Mouse (Mus musculus) embryonic facial prominence, embryonic 12.5 days (tissue): ENCODE data around the gene Dtx3. TPM values are rescaled to one million over a fixed set of nuclear protein-coding genes. Genes with fewer than 3 reads are reported as not detected.
"Not testable (repeated sequence)": the region's sequence is repeated elsewhere in the genome, so short reads cannot be mapped to it uniquely, and the experiment has no call there.

Experiments
- ATAC-seq: fragments of 200-750 bp; cut with Nextera tagmentation; 2 replicates; pipeline ENCODE4 v1.8.0; 2017; ENCODE audit not compliant: insufficient number of reproducible peaks, insufficient read depth, low FRiP score, low TSS enrichment
- H3K27ac ChIP-seq: fragments of 300-500 bp; sonication (generic); 2 replicates; pipeline ENCODE4 v1.5.1; 2016; ENCODE audit warnings: mild to moderate bottlenecking
- H3K27me3 ChIP-seq: fragments of 300-500 bp; sonication (generic); 2 replicates; pipeline ENCODE4 v1.6.1; 2016; ENCODE audit warnings: mild to moderate bottlenecking, moderate library complexity
- H3K36me3 ChIP-seq: fragments of 300-500 bp; sonication (generic); 2 replicates; pipeline ENCODE4 v1.6.1; 2016; ENCODE audit warnings: mild to moderate bottlenecking
- H3K4me1 ChIP-seq: fragments of 300-500 bp; sonication (generic); 2 replicates; pipeline ENCODE4 v1.6.1; 2016
- H3K4me2 ChIP-seq: fragments of 300-500 bp; sonication (generic); replicated peaks from 2 replicates; pipeline ENCODE4 v1.6.1; 2016; ENCODE audit warnings: mild to moderate bottlenecking, moderate library complexity
- H3K4me3 ChIP-seq: fragments of 300-500 bp; sonication (generic); 2 replicates; pipeline ENCODE4 v1.5.1; 2016; ENCODE audit warnings: mild to moderate bottlenecking
- H3K9ac ChIP-seq: fragments of 300-500 bp; sonication (generic); 2 replicates; pipeline ENCODE4 v1.6.1; 2016; ENCODE audit warnings: mild to moderate bottlenecking, moderate library complexity
- H3K9me3 ChIP-seq: fragments of 300-500 bp; sonication (generic); 2 replicates; pipeline ENCODE4 v1.6.1; 2016; ENCODE audit warnings: mild to moderate bottlenecking, moderate library complexity
- WGBS: fragments of 180-500 bp; shearing (Covaris S2); methylation state at CpG from one replicate; pipeline ENCODE4 v1.1.7; 2016; 5-methylcytosine and 5-hydroxymethylcytosine counted together
- polyA plus RNA-seq: library from polyadenylated mRNA; unstranded; fragments of >200 nt; fragmentation: Nextera tagmentation; extraction: Ambion mirVana; gene quantifications from 2 replicates; pipeline ENCODE4 v1.2.1, GENCODE M21; 2016

Dtx3 gene
- polyA plus RNA-seq, 1 experiment from 2014 or later = 172 TPM

DNA sequence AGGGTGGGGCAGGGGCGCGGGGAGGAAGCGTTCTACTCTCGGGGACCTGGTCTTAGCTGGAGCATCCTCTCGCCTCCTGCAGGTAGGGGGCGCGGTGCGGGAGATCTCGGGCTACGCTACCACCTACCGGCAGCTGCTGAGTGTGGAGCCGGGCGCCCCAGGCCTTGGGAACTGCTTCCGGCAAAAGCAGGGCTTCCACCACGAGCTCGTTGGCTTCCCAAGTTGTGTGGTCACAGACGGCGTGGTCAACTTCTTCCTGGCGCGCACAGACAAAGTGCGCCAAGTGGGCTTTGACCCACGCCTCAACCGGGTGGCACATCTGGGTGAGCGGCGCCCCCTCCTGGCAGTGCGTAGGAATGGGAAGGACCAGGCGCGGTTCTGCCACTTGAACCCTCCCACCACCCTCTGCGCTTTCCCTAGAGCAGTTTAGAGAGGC is 24.7 kb downstream of the Dtx3 start:
- Histone ChIP-seq H3K9ac (no peak overlapping the region), H3K27ac (no peak overlapping the region), H3K9me3 (no peaks in the 10 kb centered on the region)

GRCm38 (mm10) chr10:127170002-127170401 is 25.5 kb downstream of the Dtx3 start:
- H3K27me3 ChIP-seq = peaks cover 76% of the 10 kb centered on the region
- H3K9me3 ChIP-seq = no peaks in the 10 kb centered on the region
- peak overlapping the region; percentile 72 for H3K4me2 ChIP-seq
- H3K36me3 ChIP-seq = no peaks in the 10 kb centered on the region
- 1% methylated on average over 22 of the region's 22 CpGs for WGBS
- H3K27ac ChIP-seq = no peak overlapping the region
- no peak for ATAC-seq
- H3K9ac ChIP-seq = no peak overlapping the region
- H3K4me3 ChIP-seq = peak overlapping the region; percentile 38
- peaks cover 14% of the 10 kb centered on the region for H3K4me1 ChIP-seq

More for the DNA sequence above, 24.7 kb downstream of the Dtx3 start:
- Histone ChIP-seq H3K36me3 (no peaks in the 10 kb centered on the region), H3K4me1 (peaks cover 10% of the 10 kb centered on the region), H3K27me3 (peaks cover 68% of the 10 kb centered on the region), H3K4me3 (peak overlapping the region; percentile 38), H3K4me2 (peak overlapping the region; percentile 72)
- under 1% methylated on average over 26 of the region's 29 CpGs for WGBS
- peak; percentile 31 for ATAC-seq

DNA sequence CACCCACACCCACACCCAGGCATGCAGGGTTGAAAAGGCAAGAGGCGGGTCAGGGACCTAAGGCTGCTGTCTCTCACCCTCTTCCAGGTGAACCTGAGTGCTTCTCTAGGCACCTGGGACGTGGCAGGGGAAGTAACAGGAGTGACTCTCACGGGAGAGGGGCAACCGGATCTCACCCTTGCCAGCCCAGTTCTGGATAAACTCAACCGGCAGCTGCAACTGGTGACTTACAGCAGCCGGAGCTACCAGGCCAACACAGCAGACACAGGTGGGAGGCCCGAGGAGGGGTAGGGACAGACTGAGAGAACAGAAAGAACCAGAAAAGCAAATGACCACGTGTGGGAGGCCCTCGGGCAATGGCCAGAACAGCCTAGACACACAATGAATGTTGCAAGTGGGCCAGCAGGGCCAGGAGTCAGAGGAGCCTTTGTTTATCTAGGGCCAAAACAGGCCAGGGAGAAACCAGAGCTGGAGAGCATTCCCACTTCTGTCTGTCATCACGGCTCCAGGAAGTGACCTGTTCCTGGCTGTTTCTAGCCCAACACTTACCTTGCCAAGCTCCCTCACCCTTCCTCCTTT is 27.8 kb downstream of the Dtx3 start:
- Histone ChIP-seq H3K27me3 (peaks cover 79% of the 10 kb centered on the region), H3K27ac (no peak overlapping the region), H3K36me3 (no peaks in the 10 kb centered on the region), H3K4me2 (no peak overlapping the region), H3K9me3 (no peaks in the 10 kb centered on the region), H3K4me1 (peaks cover 14% of the 10 kb centered on the region), H3K9ac (no peak overlapping the region), H3K4me3 (no peak overlapping the region)
- WGBS = 26% methylated on average over 10 of the region's 10 CpGs
- no peak for ATAC-seq

- Histone ChIP-seq H3K9me3 (no peaks in the 10 kb centered on the region), H3K4me1 (peaks cover 14% of the 10 kb centered on the region), H3K4me3 (0 out of 2 replicates have a peak overlapping the region, but pooled peaks have one; percentile 4), H3K4me2 (no peak overlapping the region; the same call in 1 of the 2 replicates), H3K27ac (no peak overlapping the region), H3K36me3 (no peaks in the 10 kb centered on the region), H3K9ac (no peak overlapping the region), H3K27me3 (peaks cover 76% of the 10 kb centered on the region)
- ATAC-seq = no peak
- WGBS = 18% methylated on average over 15 of the region's 15 CpGs
Observed at GRCm38 (mm10) chr10:127166771-127167613, 28.5 kb downstream of the Dtx3 start.

DNA sequence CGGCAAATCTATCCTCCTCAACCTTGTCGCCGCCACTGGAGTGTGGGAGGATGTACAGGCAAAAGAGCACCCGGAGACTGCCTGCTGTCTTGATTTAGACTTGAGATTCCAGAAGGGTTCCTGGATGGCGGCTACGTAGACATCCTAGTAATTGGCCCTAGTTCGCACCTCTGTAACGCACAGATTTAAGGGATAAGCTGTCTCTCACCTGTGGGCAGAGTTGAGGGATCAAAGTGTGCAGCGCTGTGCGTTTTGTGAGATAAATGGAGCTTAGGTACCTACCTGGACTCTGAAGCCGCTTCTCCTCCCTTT is 29.2 kb downstream of the Dtx3 start:
- 3% methylated on average over 11 of the region's 11 CpGs for WGBS
- H3K9me3 ChIP-seq = no peaks in the 10 kb centered on the region
- peak overlapping the region; percentile 64 for H3K4me3 ChIP-seq
- peaks cover 70% of the 10 kb centered on the region for H3K27me3 ChIP-seq
- no peak for ATAC-seq
- peak overlapping the region; percentile 99 for H3K4me2 ChIP-seq
- no peaks in the 10 kb centered on the region for H3K36me3 ChIP-seq
- H3K9ac ChIP-seq = peak overlapping the region; percentile 47; the same call in 1 of the 2 replicates
- H3K4me1 ChIP-seq = peaks cover 14% of the 10 kb centered on the region
- no peak overlapping the region for H3K27ac ChIP-seq

- Histone ChIP-seq H3K4me1 (peaks cover 14% of the 10 kb centered on the region), H3K9ac (peak overlapping the region; percentile 47), H3K9me3 (no peaks in the 10 kb centered on the region), H3K27ac (no peak overlapping the region), H3K27me3 (peaks cover 64% of the 10 kb centered on the region), H3K4me2 (peak overlapping the region; percentile 99), H3K36me3 (no peaks in the 10 kb centered on the region), H3K4me3 (peak overlapping the region; percentile 64)
- ATAC-seq = 0 out of 2 replicates have a peak, but pooled peaks have one; percentile 18
- WGBS = under 1% methylated on average over 56 of the region's 56 CpGs
Observed at GRCm38 (mm10) chr10:127165654-127166403, 29.7 kb downstream of the Dtx3 start.

GRCm38 (mm10) chr10:127165354-127165653 is 30.2 kb downstream of the Dtx3 start:
- Histone ChIP-seq H3K4me3 (peak overlapping the region; percentile 64), H3K27ac (no peak overlapping the region), H3K4me2 (peak overlapping the region; percentile 99), H3K36me3 (no peaks in the 10 kb centered on the region), H3K9ac (peak overlapping the region; percentile 47), H3K9me3 (no peaks in the 10 kb centered on the region), H3K27me3 (peaks cover 59% of the 10 kb centered on the region), H3K4me1 (peaks cover 11% of the 10 kb centered on the region)
- ATAC-seq = peak; percentile 25; the same call in 1 of the 2 replicates
- WGBS = under 1% methylated on average over 31 of the region's 42 CpGs

DNA sequence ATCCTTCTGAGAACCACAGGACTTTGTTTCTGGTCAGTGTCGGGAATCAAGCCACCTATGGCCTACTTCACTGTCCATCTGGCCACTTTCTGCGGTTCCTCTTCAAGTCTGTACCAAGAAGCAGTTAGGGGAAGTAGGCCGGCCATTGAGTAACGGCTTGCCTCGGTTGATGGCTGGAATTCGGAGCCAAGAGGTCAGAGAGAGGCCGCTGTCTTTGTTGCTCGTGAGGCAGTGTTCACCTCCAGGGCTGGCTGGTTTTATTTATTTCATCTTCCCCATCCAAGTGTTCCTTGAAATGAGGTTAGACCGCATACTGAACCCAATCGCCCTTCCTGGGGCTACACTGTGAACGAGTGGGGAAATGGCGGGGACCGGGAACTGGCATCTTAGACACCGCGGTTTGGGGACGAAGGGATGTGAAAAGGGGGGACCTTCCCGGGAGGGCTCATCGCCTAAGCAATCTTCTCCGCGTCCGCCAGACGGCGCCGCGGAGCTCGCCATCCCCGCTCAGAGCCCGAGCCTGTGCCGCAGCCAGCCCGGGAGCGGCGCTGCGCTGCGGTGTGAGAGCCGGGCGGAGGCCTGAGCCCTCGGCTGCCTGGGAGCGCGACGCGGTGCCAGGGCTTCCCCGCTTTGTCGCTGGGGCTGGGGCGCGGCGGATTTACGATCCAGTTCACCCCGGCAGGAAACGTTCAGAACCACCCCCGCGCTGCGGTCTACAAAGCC is 30.7 kb downstream of the Dtx3 start, which contains the start of gene B4galnt1:
B4galnt1 (plus strand) TSS at position 595 of the 723 bp plus-strand sequence.
- Histone ChIP-seq H3K9me3 (no peaks in the 10 kb centered on the region), H3K36me3 (no peaks in the 10 kb centered on the region), H3K27ac (no peak within 1 kb of the TSS), H3K27me3 (peaks cover 54% of the 10 kb centered on the region), H3K9ac (peak within 1 kb of the TSS; percentile 47), H3K4me3 (peak within 1 kb of the TSS; percentile 64), H3K4me2 (peak within 1 kb of the TSS; percentile 99), H3K4me1 (peaks cover 6% of the 10 kb centered on the region)
- peak; percentile 81 for ATAC-seq
- 2% methylated on average over 46 of the region's 52 CpGs for WGBS

- no peak for ATAC-seq
- Histone ChIP-seq H3K4me1 (peaks cover 4% of the 10 kb centered on the region; the same call in 1 of the 2 replicates), H3K9me3 (no peaks in the 10 kb centered on the region), H3K27me3 (peaks cover 48% of the 10 kb centered on the region), H3K4me2 (no peak overlapping the region), H3K4me3 (no peak overlapping the region), H3K9ac (no peak overlapping the region), H3K36me3 (no peaks in the 10 kb centered on the region), H3K27ac (no peak overlapping the region)
- WGBS = 95% methylated on average over 4 of the region's 4 CpGs
Observed at GRCm38 (mm10) chr10:127164190-127164589, 31.3 kb downstream of the Dtx3 start.

GRCm38 (mm10) chr10:127162771-127163261 is 32.7 kb downstream of the Dtx3 start:
- H3K9ac ChIP-seq, H3K4me3 ChIP-seq, H3K36me3 ChIP-seq, H3K4me2 ChIP-seq, H3K27ac ChIP-seq, H3K4me1 ChIP-seq, ATAC-seq, H3K9me3 ChIP-seq: not testable (repeated sequence)
- WGBS = 49% methylated on average over 7 of the region's 7 CpGs
- peaks cover 35% of the 10 kb centered on the region for H3K27me3 ChIP-seq

DNA sequence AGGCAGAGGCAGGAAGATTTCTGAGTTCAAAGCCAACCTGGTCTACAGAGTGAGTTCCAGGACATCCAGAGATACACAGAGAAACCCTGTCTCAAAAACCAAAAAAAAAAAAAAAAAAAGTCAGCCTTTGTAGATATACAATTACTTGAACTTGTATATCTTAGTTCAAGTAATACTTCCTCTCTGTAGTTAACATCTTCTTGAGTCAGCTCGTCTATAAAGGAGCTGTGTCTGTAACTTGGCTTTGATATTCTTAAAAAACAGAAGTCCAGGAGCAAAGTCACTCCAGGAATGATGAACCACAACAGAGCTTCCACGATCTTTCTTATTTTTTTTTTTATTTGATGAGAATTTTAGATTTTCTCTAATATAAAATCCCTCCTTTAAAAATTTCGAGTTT is 34.8 kb downstream of the Dtx3 start:
- peaks cover 4% of the 10 kb centered on the region; the same call in 1 of the 2 replicates for H3K4me1 ChIP-seq
- H3K36me3 ChIP-seq = no peaks in the 10 kb centered on the region
- no peak overlapping the region for H3K4me3 ChIP-seq
- no peak overlapping the region for H3K4me2 ChIP-seq
- H3K9ac ChIP-seq = no peak overlapping the region
- peaks cover 15% of the 10 kb centered on the region for H3K27me3 ChIP-seq
- H3K27ac ChIP-seq = no peak overlapping the region
- no peaks in the 10 kb centered on the region for H3K9me3 ChIP-seq
- 80% methylated on average over 3 of the region's 3 CpGs for whole genome bisulfite sequencing
- ATAC-seq = no peak
